Mouse (Mus musculus): ENCODE measurements around the gene Gm45234.
A peak's percentile ranks its signal among the peaks of the same experiment; 100 is the strongest.

Gene Gm45234

GRCm38 (mm10) chr6:124767536-124767919 lies 11.7 kb upstream of the Gm45234 start:
- no peak for DNase-seq (ENCODE audit: low read depth, low spot score)

- DNase-seq (ENCODE audit: low read depth, low spot score) = no peak
These were observed 10.1 kb upstream of the Gm45234 start for GRCm38 (mm10) chr6:124765951-124766350.

- peak; percentile 96 for DNase-seq (ENCODE audit: low read depth, low spot score)
These were observed 3.4 kb upstream of the Gm45234 start for GRCm38 (mm10) chr6:124759259-124759658.

GRCm38 (mm10) chr6:124758849-124759232 lies 3.0 kb upstream of the Gm45234 start:
- no peak for DNase-seq (ENCODE audit: low read depth, low spot score)

GRCm38 (mm10) chr6:124757909-124758848 lies 2.4 kb upstream of the Gm45234 start:
- peak; percentile 90 for DNase-seq (ENCODE audit: low read depth, low spot score)

GRCm38 (mm10) chr6:124757351-124757880 lies 1.6 kb upstream of the Gm45234 start:
- peak; percentile 74 for DNase-seq (ENCODE audit: low read depth, low spot score)

GRCm38 (mm10) chr6:124756652-124757350 lies 980 bp upstream of the Gm45234 start:
- peak; percentile 92 for DNase-seq (ENCODE audit: low read depth, low spot score)

- DNase-seq (ENCODE audit: low read depth, low spot score) = peak; percentile 51
These were observed 515 bp downstream of the Gm45234 start for GRCm38 (mm10) chr6:124755306-124755705.

- no peak for DNase-seq (ENCODE audit: low read depth, low spot score)
These were observed 2.0 kb downstream of the Gm45234 start for GRCm38 (mm10) chr6:124753861-124754260.

GRCm38 (mm10) chr6:124750405-124750804 lies 5.4 kb downstream of the Gm45234 start:
- no peak for DNase-seq (ENCODE audit: low read depth, low spot score)

GRCm38 (mm10) chr6:124746654-124747632 lies 8.9 kb downstream of the Gm45234 start:
- no peak for DNase-seq (ENCODE audit: low read depth, low spot score)

GRCm38 (mm10) chr6:124746296-124746605 lies 9.6 kb downstream of the Gm45234 start:
- no peak for DNase-seq (ENCODE audit: low read depth, low spot score)

GRCm38 (mm10) chr6:124745490-124746295 lies 10.1 kb downstream of the Gm45234 start:
- DNase-seq (ENCODE audit: low read depth, low spot score) = no peak

GRCm38 (mm10) chr6:124744755-124745321 lies 11.0 kb downstream of the Gm45234 start:
- no peak for DNase-seq (ENCODE audit: low read depth, low spot score)

GRCm38 (mm10) chr6:124743647-124744046 lies 12.2 kb downstream of the Gm45234 start:
- DNase-seq (ENCODE audit: low read depth, low spot score) = no peak

- DNase-seq (ENCODE audit: low read depth, low spot score) = no peak
These were observed 12.8 kb downstream of the Gm45234 start for GRCm38 (mm10) chr6:124742839-124743514.

- peak; percentile 38 for DNase-seq (ENCODE audit: low read depth, low spot score)
These were observed 14.0 kb downstream of the Gm45234 start for GRCm38 (mm10) chr6:124741842-124742241.

GRCm38 (mm10) chr6:124740888-124741761 lies 14.7 kb downstream of the Gm45234 start, which contains the start of gene Grcc10:
Gene Grcc10, minus strand, starts transcription at chr6:124741374.
- DNase-seq (ENCODE audit: low read depth, low spot score) = peak; percentile 99

Data from 3T3-L1 (cell line).